Mouse (Mus musculus) thymus, adult 2 months (tissue): ENCODE measurements around the gene Gm10073. TPM values are rescaled to one million over a fixed set of nuclear protein-coding genes. Genes with fewer than 3 reads are reported as not detected.

Source experiments
- DNase-seq: peaks from one replicate; pipeline ENCODE4 v3.0.0; 2021
- H3K27ac ChIP-seq: fragments of 200-500 bp; 2 replicates; pipeline ENCODE4 v1.5.1; 2012; ENCODE audit warnings: low read length, control low read depth; ENCODE audit not compliant: control insufficient read depth, insufficient read depth
- H3K27me3 ChIP-seq: fragments of 200-500 bp; 2 replicates; pipeline ENCODE4 v1.6.1; 2012; ENCODE audit warnings: mild to moderate bottlenecking, low read length, moderate library complexity, mixed read lengths; ENCODE audit not compliant: control insufficient read depth, insufficient read depth
- H3K36me3 ChIP-seq: fragments of 200-500 bp; 2 replicates; pipeline ENCODE4 v1.6.1; 2012; ENCODE audit warnings: mild to moderate bottlenecking, low read length, moderate library complexity; ENCODE audit not compliant: control insufficient read depth, insufficient read depth
- H3K4me1 ChIP-seq: fragments of 200-500 bp; replicated peaks from 2 replicates; pipeline ENCODE4 v1.6.1; 2012; ENCODE audit warnings: low read length; ENCODE audit not compliant: control insufficient read depth, insufficient read depth
- H3K4me3 ChIP-seq: fragments of 200-500 bp; 2 replicates; pipeline ENCODE4 v1.5.1; 2012; ENCODE audit warnings: mild to moderate bottlenecking, low read length, control low read depth, moderate library complexity; ENCODE audit not compliant: control insufficient read depth, insufficient read depth
- CTCF ChIP-seq: fragments of 200-500 bp; IDR thresholded peaks from 2 replicates; pipeline ENCODE4 v1.5.1; 2012; ENCODE audit warnings: mild to moderate bottlenecking, control low read depth, low read length, moderate library complexity, borderline replicate concordance; ENCODE audit not compliant: control insufficient read depth, poor library complexity, insufficient read depth; ENCODE audit errors: extremely low read depth
- POLR2A ChIP-seq: fragments of 200-500 bp; IDR thresholded peaks from 2 replicates; pipeline ENCODE4 v1.6.1; 2012; ENCODE audit warnings: mild to moderate bottlenecking, low read length, control low read depth, moderate library complexity; ENCODE audit not compliant: control insufficient read depth, poor library complexity, insufficient read depth; ENCODE audit errors: extremely low read depth
- WGBS: fragments of 180-500 bp; shearing (Covaris S2); methylation state at CpG from one replicate; pipeline ENCODE4 v1.1.7; 2018; 5-methylcytosine and 5-hydroxymethylcytosine counted together
- polyA plus RNA-seq: library from polyadenylated mRNA; depleted of rRNA; stranded (reverse); fragments of >200 nt; gene quantifications from 2 replicates; pipeline ENCODE4 v1.2.3, GENCODE M21; 2012; rRNA removed

Gm10073 gene
- polyA plus RNA-seq, 1 experiment: 76.2 TPM

- H3K4me3 ChIP-seq: no peak overlapping the region
- H3K27ac ChIP-seq: no peak overlapping the region
- DNase-seq: no peak
- 76% methylated on average over 10 of the region's 10 CpGs for WGBS
- no peaks in the 10 kb centered on the region for H3K27me3 ChIP-seq
- TF ChIP-seq POLR2A (no peak), CTCF (no peak)
- peaks cover 5% of the 10 kb centered on the region for H3K4me1 ChIP-seq
- H3K36me3 ChIP-seq: no peaks in the 10 kb centered on the region
Measured at GRCm38 (mm10) chr8:106529885-106530482, 43.3 kb downstream of the Gm10073 start.

GRCm38 (mm10) chr8:106528596-106529249 is 44.5 kb downstream of the Gm10073 start:
- Histone ChIP-seq H3K36me3 (no peaks in the 10 kb centered on the region), H3K4me1 (peaks cover under 1% of the 10 kb centered on the region), H3K27ac (no peak overlapping the region), H3K4me3 (no peak overlapping the region), H3K27me3 (no peaks in the 10 kb centered on the region)
- no peak for DNase-seq
- WGBS: 93% methylated on average over 9 of the region's 9 CpGs
- TF ChIP-seq POLR2A (no peak), CTCF (no peak)

- Histone ChIP-seq H3K27me3 (no peaks in the 10 kb centered on the region), H3K36me3 (no peaks in the 10 kb centered on the region), H3K27ac (no peak overlapping the region), H3K4me3 (no peak overlapping the region), H3K4me1 (no peaks in the 10 kb centered on the region)
- DNase-seq: no peak
- TF ChIP-seq CTCF (no peak), POLR2A (no peak)
- WGBS: 91% methylated on average over 9 of the region's 9 CpGs
Measured at GRCm38 (mm10) chr8:106527241-106528036, 45.8 kb downstream of the Gm10073 start.

GRCm38 (mm10) chr8:106526725-106527124 is 46.5 kb downstream of the Gm10073 start:
- Histone ChIP-seq H3K4me3 (no peak overlapping the region), H3K36me3 (no peaks in the 10 kb centered on the region), H3K4me1 (no peaks in the 10 kb centered on the region), H3K27ac (no peak overlapping the region), H3K27me3 (no peaks in the 10 kb centered on the region)
- 71% methylated on average over 6 of the region's 6 CpGs for WGBS
- TF ChIP-seq CTCF (no peak), POLR2A (no peak)
- DNase-seq: no peak

Other genes with a start within 250 kb of the Gm10073 start
- gene Smpd3, start 235.5 kb downstream of the Gm10073 start, polyA plus RNA-seq: 3.6 and 3.8 TPM in 2 replicates
- gene Zfp90, start 158.1 kb downstream of the Gm10073 start, polyA plus RNA-seq: 4.1 and 4.7 TPM in 2 replicates
- gene 6030452D12Rik, start 72.9 kb downstream of the Gm10073 start, polyA plus RNA-seq: not detected in 2 replicates
- 8.0 and 8.2 TPM in 2 replicates for gene Cdh3, start 62.6 kb downstream of the Gm10073 start, polyA plus RNA-seq
- gene Cdh1, start 29.9 kb upstream of the Gm10073 start, polyA plus RNA-seq: 23.5 TPM in 2 replicates
- gene Tango6, start 109.6 kb upstream of the Gm10073 start, polyA plus RNA-seq: 6.4 and 6.9 TPM in 2 replicates